Mouse (Mus musculus) cerebellum, adult 18-20 months (tissue): Measurements from ENCODE around the gene Olfr1280.
"Not testable (repeated sequence)": the region's sequence is repeated elsewhere in the genome, so short reads cannot be mapped to it uniquely, and the experiment has no call there.

Experiments used
- DNase-seq, 2 experiments: peaks; one replicate each; pipeline ENCODE4 v3.0.0; 2021

Gene Olfr1280

DNA sequence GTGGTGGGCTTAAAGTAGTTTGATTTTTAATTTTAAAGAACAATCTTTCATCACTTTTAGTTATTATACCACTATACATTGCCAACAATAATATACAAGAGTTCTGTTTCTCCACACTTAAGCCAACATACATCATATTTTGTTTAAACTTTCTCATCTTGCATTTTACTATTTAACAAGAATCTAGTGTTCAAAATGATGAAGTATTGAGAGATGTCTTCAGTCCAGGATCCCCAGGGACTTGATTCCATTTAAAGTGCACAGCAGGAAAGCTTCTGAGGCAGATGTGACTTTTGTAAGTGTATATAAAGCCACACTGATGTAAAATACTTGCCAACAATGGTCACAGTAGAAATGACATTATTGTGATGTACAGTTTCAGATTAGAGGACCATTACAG lies at the start of gene Olfr1280:
Gene Olfr1280 (plus strand): TSS at position 301 of the 400 bp plus-strand sequence.
- no peak for DNase-seq

DNA sequence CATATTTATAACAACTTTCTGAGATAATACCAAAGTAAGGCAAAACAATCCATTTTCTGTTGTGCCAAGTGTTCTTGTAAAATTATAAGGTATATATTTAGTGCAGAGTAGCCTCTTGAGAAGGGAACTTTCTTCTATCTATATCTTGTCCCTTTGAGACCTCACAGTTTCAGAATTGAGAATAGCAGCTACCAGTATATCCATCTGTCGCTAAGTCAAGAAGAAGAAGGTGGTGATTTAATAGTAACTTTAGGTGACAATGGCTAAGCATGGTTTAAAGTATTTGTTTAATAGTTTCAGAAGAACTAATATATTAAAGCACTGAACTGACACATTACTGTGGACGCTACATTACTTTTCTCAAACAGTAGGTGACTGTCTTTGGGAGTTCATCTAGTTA lies 39.8 kb upstream of the Olfr1280 start, which contains the start of gene Olfr1277:
Gene Olfr1277 (minus strand): TSS at position 101 of the 400 bp plus-strand sequence.
- DNase-seq, result no peak

DNA sequence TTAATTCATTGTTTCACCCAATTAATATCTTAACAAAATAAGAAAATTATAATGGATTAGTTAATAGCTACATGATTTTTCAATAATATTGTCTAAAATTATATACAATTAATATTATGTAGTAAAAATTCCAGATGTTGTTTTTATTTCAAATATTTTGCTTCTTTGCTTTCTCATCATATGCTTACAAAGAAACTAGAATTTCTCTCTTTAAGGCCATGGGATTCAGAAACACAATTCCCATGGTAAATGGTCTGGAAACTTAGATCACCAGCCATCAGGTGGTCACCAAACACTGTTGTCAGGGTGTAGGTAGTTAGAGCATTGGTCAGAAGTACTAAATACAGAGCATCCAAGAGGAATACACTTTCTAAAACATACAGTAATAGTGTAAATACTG lies 24.0 kb upstream of the Olfr1280 start, which contains the start of gene Olfr1278:
Gene Olfr1278 (plus strand): TSS at position 301 of the 400 bp plus-strand sequence.
- DNase-seq, result no peak

DNA sequence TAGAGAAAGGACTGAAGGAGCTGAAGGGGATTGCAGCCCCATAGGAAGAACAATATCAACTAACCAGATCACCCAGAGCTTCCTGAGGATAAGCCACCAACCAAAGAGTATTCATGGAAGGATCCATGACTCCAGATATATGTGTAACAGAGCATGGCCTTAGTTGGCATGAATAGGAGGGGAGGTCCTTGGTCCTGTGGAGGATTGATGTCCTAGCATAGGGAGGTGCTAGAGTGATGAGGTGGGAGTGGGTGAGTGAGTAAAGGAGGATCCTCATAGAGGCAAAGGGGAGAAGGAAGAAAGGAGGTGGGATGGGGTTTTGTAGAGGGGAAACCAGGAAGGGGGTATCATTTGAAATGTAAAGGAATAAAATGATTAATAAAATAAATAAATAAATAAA lies 15.3 kb upstream of the Olfr1280 start:
- no peak for DNase-seq

DNA sequence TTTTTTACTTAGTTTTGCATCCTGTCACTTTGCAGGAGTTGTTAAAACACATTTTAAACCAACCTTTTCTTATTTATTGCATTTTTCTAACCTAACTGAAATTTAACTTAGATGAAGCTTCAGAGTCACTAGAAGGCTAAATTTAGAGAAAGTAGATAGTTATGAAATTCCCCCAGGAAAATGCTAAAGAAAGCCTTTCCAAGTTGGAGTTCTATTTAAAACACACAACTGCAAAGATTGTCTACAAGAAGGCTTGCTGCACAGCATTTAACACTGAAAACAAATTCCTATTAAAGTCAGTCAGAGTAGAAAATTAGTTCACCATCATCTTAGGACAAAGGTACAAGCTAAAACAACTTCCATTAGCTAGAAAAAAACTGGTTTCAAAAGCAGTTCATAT lies 13.4 kb upstream of the Olfr1280 start, which contains the start of gene Olfr1279:
Gene Olfr1279 (plus strand): TSS at position 262 of the 400 bp plus-strand sequence.
- no peak for DNase-seq

DNA sequence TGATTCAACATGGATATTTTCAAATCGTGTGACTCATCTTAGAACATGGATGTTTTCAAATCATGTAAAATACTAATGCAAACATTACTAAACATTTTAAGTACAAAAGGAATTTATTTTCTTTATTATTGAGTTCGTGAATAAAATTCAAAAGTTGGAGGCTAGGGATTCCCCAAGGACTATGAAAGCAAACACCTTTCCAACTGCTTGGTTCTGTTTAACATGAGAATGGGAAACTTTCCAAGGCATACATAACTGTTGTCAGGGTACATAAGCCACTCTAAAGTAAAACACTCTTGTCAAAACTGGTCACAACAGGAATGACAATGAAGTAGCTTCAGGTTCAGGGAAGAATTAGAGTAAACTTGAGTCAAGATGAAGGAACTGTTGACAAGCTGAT lies 12.4 kb downstream of the Olfr1280 start, which contains the start of gene Olfr1281:
Gene Olfr1281 (plus strand): TSS at position 301 of the 400 bp plus-strand sequence.
- DNase-seq, result no peak

DNA sequence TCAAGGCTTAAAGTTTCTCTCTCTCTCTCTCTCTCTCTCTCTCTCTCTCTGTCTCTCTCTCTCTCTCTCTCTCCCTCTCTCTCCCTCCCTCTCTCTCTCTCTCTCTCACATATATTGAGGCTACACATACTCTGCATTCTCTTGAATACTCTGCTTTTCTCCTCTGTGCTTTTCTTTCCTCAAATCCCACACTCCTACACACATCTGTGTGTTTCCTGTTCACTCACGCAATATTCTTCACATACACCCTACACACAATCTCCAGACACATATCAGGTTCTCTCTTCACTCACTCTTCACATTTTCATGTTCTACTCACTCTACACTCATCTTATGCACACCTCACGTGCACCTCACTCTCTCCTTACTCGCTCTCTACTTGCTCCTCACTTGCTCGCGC lies 19.9 kb downstream of the Olfr1280 start:
- not testable (repeated sequence) for DNase-seq

DNA sequence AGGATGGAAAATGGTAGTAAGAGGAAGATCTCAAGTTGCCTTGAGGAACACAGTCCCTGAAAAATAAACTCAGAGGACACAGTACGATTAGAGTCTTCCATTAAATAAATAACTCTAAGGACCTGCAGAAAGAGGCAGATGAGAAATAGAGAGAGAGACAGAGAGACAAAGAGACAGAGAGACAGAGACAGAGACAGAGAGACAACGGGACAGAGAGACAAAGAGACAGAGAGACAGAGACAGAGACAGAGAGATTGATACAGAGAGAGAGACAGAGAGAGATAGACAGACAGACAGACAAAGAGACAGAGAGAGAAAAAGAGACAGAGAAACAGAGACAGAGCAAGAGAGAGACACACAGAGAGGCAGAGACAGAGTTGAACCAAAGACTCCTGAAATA lies 22.2 kb downstream of the Olfr1280 start, which contains the start of gene Olfr1282:
Gene Olfr1282 (minus strand): TSS at position 101 of the 400 bp plus-strand sequence.
- no peak for DNase-seq

DNA sequence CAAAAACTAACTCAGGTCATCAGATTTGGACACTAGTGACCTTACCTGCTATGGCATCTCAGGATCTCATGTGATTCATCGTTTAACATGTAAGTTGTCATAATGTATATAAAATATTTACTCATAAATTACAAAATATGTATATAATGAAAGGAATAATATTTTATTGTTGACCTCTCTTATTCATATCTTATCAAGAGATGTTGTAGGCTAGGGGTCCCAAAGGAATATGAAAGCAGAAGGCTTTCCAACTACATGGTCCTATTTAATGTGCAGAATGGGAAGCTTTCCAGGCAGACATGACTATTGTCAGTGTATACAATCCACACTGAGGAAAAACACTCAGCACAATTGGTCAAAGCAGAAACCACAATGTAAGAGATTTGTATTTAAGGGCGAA lies 52.7 kb downstream of the Olfr1280 start, which contains the start of gene Olfr1283:
Gene Olfr1283 (plus strand): TSS at position 301 of the 400 bp plus-strand sequence.
- no peak for DNase-seq

DNA sequence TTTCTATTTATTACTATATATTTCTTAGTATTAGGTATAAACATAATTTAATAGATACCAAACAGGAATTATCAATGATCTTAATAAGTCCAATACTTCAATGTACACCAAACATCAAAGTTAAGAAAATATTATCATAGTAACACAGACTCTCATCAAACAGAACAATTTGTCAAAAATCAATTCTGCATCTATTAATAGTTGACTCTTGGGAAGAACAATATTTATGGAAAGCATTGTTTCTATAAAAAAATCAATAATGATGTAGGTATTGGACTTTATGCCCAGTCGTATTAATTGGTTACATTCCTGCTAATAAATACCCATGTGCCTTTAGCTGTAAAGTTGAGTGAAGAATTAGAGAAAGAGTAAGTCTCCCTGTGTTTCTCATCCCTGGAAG lies 61.4 kb downstream of the Olfr1280 start, which contains the start of gene Olfr1284:
Gene Olfr1284 (plus strand): TSS at position 301 of the 400 bp plus-strand sequence.
- no peak for DNase-seq
